Mouse (Mus musculus) adrenal gland, postnatal 10 days (tissue): ENCODE measurements around the gene Vat1. TPM values are rescaled to one million over a fixed set of nuclear protein-coding genes. Genes with fewer than 3 reads are reported as not detected.
"Not testable (repeated sequence)": the region's sequence is repeated elsewhere in the genome, so short reads cannot be mapped to it uniquely, and the experiment has no call there.

Experiments
- DNase-seq: peaks from one replicate; pipeline ENCODE4 v3.0.0; 2021; ENCODE audit warnings: mixed read lengths
- long read RNA-seq, 2 experiments: library from polyadenylated mRNA; stranded (forward); transcript quantifications; one replicate each; pipeline ENCODE4 v2.0.0; 2021
- total RNA-seq, 2 experiments: library from RNA; stranded (reverse); gene quantifications; 2 replicates each; pipeline ENCODE4 v1.2.3; 2021

Gene Vat1
- total RNA-seq, result 10 to 100 TPM; 79.4 to 87.3 TPM
- long read RNA-seq, experiment 1, transcript Vat1-201 (6 exons, 2,766 nt), result major isoform, 9 of 23 reads
- long read RNA-seq, experiment 1, partial matches to known transcripts, result 0 of 23 reads
- long read RNA-seq, experiment 1, other reads (novel, unspliced or antisense), result 14 of 23 reads
- long read RNA-seq, experiment 2, partial matches to known transcripts, result 0 of 8 reads
- long read RNA-seq, experiment 2, other reads (novel, unspliced or antisense), result 6 of 8 reads

DNA sequence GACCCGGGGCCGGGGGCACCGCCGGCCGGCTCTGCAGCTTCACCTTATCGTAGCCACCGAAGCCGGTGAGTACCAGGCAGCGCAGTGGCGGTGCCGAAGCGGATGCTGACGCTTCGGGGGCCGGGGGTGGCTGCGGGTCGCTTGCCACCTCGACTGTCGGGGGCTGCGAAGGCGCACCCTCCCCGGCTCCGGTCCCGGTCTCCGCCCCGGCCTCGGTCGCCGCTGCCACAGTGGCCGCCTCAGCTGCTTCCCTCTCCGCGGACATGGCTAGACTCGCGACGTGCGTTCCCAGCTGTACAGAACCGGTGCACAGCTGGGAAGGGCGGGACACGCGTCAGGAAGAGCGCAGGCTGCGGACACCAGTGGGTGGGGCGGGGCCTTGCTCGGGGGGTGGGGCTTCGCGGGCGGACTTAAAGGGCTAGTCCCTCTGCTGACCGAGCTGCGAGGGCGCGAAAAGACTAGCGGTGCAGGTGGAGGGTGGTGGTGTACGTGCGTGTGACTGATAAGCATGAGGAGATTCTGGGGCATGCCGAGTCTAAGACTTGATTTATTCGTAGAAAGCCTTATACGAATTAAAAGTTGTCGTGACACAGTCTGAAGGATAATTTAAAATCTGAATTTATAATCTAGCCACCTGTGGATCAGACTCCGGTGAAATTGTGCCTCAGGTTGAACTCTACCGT, at the start of gene Vat1:
Vat1 (minus strand) TSS at position 362 of the 683 bp plus-strand sequence.
- peak; percentile 84 for DNase-seq

DNA sequence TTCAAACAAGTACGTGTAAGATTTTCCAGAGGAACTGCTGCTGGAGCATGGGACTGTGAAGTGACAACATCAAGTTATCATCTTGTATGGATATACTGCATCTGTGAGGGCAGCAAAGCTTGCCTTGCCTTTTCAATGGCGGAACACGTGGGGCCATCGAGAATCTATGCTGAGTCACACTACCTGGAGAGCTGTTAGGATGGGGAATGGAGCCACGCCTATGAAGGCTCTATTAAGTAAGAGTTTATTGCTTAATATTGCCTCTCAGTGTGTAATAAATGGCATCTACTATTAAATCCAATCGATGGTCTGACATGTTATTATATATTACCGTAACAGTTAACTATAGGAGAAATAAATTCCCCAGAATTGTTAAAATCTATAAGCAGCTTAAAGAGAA, 41.1 kb upstream of the Vat1 start:
- no peak for DNase-seq

DNA sequence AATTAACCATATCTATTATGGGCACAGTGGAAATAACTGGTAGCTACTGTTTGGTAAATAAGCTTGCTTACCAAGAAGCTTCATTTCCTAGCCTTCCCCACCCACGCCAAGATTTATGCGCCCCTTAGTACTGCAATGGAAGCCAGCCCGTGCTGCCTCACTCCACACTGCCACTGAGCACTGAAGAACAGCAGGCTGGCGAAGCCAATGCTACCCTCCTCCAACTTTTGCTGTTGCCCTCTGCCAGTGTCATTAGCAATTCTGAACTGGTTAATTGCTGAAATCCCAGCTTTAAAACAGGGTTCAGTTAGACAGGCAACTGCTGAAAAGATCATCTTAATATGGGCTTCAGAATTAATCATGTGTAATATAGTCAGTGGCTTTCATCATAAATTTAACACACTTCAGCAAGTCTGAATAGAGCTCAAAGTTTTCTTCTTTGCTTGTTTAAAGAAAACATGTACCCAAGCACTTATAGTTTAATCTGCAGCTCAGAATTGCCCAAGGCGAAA, 40.3 kb upstream of the Vat1 start:
- DNase-seq, result no peak

DNA sequence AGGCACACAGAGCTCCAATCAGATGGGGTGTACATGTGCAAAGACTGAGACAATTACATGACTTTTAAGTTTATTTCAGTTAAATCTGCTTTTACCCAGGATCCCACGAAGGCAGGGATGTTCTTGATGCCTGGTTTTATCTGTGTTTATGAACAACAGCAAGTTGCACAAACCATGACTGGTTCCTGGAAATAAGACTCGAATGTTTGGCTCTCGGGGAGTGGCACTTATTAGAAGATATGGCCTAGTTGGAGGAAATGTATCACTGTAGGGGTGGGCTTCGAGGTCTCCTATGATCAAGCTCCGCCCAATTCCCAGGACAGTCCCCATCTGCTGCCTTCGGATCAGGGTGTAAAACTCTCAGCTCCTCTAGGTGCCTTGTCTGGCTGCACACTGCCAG, 20.1 kb upstream of the Vat1 start:
- no peak for DNase-seq

DNA sequence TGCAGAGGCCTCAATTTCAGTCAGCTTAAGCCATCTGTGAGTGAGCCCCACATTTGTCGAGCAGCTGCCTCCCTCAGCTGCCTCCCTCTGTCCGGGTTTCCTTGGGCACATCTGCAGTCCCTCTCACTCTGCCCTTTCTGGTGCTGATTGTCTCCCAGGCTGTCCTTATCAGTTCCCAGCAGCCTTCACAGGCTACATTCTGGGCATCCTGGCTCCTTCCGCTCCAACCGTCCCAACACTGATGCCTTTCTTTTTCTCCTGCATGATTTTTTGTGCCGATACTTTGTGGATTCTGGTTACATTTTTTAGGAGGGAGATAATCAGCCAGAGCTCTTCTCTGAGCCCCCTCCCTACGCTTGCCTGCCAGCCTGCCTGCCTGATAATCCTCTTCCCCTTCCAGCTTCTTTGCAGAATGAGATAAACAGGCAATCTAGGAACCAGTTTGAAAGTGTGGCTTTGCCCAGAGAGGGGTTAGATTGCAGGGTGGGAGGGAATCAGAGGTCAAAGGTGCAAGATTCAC, 19.5 kb upstream of the Vat1 start:
- no peak for DNase-seq

DNA sequence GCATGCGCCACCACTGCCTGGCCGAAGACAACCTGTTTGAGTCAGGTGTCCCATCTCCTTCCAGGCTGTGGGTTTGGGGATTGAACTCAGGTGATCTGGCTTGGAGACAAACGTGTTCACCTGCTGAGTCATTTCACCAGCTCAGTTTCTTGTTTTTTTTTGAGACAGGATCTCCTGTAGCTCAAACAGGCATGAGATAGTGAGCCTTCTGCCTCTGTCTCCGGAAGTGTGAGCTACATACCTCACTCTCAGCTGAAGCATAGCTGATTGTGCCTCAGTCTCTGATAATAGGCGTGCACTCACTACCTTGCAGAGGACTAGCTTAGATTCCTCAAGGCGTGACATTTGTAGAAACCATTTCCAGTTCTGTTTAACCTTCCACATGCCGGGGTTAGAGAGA, 18.8 kb upstream of the Vat1 start:
- no peak for DNase-seq

DNA sequence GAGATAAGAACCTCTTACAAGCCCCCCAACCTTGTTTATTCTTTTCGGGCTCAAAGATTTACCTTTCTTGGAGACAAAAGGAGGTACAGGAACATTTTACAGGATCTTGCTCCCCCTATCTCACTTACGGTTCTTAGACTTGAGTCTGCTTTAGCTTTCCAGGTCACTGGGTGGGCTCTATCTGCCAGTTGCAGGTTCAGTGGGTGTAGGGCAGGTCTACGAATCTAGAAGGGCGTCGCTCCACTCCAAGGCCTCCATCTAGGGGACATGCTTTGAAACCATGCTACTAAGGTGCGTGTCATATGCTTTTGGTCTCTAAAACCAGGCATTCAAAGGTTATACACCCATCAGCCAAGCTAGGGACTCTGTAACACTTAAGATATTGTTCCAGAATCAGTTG, 18.2 kb upstream of the Vat1 start:
- no peak for DNase-seq

DNA sequence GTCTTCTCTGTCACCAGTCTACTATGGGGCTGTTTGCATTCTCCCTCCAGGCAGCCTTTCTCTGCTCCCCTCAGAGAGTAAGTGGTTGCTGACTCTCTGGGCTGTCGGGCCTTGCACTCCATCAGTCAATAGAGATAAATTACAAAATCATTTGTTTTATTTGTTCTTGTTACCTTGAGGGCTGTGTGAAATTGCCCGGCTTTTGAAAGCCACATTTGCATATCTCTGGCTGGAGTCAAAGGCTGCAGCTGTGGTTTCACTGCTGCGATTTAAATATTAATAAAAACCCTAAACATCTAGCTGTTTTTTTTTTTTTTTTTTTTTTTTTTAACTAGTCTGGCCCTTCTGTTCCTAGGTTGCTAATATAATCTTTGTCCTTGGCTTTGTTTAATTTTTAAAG, 17.8 kb upstream of the Vat1 start:
- DNase-seq, result no peak

DNA sequence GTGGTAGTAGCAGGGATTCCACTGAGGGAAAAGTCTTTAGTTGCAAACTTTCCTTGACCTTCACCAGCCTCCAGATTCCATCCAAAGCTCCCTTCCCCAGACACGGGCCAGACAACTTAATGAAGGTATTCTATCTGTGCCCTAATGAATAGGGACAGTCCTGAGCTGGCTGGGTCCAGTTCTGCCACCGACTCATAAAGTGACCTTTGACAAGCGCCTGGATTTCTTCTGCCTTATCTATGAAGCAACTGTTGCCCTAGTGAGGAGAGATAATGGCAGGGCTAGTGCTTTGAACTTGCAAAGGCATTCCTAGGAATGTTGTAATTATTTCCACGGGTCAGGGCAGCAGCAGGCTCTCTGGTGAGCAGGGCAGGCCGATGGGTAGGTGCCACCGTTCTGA, 14.9 kb upstream of the Vat1 start:
- no peak for DNase-seq

DNA sequence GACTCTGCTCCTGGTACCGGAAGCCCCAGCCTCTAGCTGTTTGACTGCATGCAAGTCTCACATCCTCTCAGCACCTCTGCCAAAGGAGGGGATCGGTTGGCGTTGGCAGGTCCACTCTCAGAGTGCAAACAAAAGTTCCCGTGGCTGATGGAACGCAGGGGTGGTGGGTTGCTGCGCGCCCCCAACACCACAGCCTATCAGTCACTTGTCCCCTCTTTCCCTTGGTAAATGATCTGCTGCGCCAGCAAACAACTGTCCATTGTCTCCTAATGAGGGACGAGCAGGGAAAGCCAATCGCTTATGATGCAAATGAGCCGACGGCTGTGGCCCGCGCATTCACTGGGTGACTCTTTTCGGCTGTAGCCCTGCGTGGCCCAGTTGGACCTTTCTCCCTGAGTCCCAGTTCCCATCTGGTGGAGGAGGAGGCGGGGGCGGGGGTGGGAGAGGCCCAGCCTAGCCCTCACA, 13.2 kb upstream of the Vat1 start:
- DNase-seq, result no peak

DNA sequence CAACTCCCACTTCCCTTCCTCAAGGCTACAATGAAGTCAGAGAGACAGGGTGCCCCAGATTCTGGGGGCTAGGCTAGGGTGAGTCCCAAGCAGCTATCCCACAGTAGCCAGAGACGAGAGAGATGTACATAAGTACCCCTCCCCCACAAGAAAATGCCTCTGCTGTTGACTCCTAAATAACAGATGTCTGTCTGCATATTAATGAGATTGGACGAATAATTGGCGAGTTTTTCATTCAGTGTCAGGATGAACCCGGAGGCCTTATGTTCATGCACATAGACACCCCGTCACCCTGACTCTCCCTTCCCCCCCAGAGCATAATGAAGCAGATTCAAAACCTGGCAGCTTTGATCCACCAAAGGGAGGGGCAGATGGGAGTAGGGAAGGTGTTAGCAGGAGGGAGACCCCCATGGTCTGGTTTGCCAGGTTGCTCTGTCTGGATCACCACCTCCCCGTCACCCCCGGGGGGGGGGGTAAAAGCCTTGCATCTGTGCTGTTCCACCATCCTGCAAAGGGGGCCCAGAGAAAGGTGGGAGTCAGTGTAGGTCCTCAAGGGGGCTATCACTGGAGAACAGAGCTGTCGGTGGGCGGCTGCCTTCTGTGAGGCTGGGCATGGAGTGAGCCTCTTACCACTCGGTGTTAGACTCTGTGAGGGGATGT, 11.7 kb upstream of the Vat1 start:
- DNase-seq, result no peak

DNA sequence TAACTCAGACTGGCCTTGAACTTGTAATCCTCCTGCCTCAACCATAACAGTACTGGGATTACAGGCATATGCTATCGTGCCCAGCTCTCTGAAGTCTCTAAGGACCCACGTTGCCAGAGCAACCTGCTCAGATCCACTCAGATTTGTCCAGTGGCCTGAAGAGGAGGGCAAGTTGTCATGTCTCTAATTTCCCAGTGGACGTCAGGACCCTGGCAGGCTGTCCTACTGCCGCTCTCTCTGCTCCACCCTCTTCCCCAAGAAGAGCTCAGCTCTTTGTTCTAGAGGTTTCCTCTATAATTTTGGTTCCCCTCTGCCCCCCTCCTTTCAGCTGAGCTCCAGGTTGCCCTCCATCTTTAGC, 11.1 kb upstream of the Vat1 start:
- DNase-seq, result no peak

DNA sequence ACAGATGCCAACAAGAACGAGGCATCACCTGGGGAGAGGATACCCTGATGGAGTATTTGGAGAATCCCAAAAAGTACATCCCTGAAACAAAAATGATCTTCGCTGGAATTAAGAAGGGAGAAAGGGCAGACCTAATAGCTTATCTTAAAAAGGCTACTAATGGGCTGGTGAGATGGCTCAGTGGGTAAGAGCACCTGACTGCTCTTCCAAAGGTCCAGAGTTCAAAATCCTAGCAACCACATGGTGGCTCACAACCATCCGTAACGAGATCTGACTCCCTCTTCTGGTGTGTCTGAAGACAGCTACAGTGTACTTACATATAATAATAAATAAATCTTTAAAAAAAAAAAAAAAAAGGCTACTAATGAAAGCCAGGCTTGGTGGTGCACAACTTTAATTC, 10.3 kb upstream of the Vat1 start:
- not testable (repeated sequence) for DNase-seq

DNA sequence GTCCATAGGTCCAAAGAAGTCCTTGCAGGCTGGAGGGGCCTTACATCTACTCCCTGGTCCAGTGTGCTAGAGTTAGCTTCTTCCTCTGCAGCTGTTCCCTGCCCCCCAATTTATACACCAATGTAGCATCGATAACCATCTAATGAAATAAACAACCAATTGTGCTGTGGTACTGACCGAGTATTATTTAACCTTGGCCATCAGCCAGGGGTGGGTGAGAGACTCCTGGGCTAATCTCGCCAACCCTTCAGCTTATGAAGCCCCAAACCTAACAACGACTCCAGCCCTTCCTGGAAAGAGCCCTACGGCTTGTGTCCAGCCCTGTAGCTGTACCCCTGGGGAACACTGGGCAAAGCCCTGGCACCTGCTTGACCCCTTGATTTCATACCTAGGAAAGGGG, 8.3 kb upstream of the Vat1 start:
- no peak for DNase-seq

DNA sequence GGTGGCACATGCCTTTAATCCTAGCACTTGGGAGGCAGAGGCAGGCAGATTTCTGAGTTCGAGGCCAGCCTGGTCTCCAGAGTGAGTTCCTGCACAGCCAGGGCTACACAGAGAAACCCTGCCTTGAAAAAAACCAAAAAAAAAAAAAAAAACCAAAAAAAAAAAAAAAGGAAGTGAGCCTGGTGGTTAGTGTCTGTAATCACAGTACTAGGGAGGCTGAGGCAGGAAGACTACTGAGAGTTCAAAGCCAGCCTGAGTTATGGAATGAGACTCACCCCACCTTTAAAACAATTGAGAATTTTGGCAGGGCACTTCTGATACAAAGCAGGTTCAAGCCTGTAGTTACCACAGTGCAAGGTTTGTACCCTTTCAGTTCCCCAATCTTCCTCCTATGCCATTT, 7.7 kb upstream of the Vat1 start:
- not testable (repeated sequence) for DNase-seq

DNA sequence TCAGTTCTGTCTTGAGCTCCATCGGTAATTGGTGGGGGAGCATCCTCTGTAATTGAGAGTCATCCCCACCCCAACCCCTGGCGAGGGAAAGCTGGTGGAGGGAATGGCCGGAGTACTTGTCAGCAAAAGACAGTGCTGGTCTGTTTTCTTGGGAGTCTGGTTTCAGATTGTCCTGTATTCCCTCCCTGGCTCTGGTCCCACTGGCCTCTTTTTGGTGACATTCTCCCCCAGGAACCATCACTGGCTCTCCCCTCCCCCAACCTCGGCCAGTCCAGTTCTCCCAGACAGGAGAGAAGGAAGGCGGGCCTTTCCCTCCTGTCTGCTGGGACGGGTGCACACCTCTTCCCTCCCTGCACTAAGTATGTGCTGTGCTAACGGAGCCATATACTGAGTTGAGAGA, 6.3 kb upstream of the Vat1 start:
- no peak for DNase-seq

DNA sequence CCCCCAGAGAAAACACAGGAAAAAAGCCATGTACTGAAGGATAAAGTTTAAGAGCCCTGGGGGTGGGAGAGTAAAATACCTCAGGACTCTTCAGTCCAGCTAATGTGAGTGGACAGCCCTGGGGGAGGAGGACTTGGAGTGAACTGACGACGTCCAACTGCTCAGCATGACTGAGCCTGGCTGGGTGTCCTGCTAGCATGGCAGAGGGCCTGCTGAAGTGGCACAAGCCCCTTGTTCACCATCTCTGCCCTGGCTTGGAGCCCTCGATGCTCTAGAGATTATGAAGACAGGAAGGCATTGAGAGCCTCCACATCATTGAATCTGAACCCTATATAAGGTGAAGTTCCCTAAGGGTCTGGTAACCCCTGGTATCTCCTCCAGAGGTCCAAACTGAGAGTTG, 5.9 kb upstream of the Vat1 start:
- DNase-seq, result no peak

DNA sequence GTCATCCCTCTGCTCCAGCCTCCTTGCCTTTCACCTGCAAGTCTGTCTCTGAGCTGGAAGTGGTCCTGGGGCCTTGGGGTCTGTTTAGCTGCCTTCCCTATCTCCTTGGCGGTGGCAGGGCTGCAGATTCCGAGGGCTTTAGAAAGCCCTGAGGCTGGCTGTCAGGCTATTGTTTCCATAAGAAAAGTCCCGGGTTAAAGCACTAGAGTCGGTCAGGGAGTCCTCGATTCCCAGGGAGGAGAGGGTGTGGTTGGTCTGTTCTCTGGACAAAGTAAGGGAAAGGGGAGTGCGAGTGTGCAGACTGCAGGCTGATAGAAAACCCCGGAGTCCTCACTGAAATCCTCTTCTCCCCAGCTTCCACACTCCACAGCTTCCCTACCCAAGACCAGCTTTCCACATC, 4.2 kb upstream of the Vat1 start:
- DNase-seq, result no peak

DNA sequence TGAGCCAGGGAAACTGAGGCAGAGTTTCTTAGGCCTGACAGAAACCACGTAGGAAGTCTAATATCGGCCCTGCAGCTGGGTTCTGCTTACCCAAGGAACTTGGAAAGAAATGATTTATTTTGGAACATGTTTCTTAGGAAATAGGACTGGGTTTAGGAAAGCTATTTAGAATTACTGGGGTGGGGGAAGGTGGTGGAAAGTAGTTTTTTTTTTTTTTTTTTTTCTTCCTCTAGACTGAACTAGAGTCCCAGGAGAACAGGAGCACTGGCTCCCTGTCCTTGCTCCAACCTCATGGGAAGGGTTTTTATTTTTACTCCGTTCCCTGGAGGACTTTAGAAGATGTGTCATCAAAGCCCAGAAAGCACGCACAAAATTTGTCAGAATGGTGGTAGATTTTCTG, 3.1 kb upstream of the Vat1 start:
- DNase-seq, result no peak

DNA sequence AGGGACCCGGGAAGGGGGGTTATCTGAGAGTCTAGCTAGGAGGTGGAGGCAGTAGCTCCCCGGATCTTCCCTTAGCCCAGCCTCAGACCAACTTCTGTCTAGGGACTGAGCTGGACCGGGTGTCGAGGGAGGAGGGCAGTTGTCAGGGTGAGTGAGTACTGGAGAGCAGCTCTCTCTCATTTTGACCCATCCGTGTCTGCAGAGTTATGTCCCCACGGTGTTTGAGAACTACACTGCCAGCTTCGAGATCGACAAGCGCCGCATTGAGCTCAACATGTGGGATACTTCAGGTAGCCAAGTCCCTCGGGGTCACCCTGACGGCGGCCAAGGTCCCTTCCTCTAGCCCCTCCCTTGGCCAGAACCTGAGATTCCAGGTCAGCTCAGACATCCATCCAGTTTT, 2.7 kb upstream of the Vat1 start:
- DNase-seq, result no peak

DNA sequence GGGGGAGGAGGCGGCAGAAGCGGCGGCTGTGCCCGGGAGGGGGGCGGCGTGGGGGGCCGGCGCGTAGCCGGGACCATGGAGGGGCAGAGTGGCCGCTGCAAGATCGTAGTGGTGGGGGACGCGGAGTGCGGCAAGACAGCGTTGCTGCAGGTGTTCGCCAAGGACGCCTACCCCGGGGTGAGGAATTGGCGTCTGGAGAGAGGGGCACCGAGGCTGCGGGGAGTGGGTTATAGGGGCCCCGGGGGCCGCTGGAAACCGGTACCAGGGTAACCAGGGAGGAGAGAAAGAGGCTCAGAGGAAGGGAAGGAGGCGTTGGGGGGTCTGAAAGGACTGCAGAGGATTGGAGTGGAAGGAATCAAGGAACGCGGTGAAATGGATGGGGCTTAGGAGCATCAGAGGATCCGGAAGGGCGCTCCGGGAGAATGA, 2.2 kb upstream of the Vat1 start:
- no peak for DNase-seq

DNA sequence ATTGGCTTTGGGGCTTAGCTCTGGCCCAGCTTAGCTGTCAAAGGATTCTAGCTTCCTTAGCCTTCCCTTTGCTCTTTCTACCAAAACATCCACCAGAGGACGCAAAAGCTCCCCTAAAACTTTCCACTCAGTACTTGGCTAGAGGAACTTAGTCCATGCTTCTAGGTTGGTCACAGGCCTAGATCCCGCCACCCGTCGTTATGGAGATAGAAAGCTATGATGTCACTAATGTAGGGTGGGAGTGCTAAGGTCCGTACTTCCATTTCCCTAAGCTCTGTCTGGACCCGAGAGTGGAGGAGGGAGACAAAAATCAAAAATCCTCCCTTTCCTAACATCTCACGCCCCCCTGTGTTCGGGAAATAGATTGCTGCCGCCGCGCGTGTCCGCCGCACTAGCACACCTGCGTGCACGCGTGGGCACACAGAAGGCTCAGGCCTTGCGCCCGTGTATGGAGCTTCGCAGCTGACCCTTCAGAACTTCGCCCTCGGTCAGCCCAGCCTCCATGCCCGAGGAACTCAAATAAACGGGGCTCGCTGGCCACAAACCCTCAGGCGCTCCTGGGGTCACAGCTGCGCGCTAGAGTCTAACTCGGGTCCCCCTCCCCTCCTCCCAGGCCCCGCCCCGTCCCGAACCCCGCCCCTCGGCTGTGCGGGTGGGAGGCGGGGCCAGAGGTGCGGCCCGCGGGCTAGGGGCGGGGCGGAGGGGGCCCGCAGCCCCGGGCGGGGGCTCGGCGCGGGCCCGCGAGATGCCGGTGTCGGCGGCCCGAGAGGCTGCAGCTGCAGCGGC, 1.6 kb upstream of the Vat1 start:
- DNase-seq, result peak; percentile 83

DNA sequence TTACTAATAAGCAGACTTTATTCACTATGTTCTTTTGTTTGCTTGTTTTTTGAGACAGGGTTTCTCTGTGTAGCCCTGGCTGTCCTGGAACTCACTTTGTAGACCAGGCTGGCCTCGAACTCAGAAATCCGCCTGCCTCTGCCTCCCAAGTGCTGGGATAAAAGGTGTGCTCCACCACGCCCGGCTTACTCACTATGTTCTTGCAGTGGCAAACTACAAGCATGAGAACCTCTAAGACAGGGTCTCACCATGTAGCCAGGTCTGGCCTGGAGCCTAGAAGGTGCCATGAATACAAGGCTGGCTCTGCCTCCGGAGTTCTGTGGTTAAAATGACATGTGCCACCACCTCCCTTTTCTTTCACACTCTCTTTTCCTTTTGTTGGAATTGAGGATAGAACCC, 521 bp upstream of the Vat1 start:
- not testable (repeated sequence) for DNase-seq
